Mouse (Mus musculus): ENCODE measurements around the gene Tmem269.

The Tmem269 gene

GRCm38 (mm10) chr4:119218169-119218568 is at the start of gene Tmem269:
Tmem269 (minus strand) TSS chr4:119218217.
- DNase-seq, result no peak

- DNase-seq, result no peak
Observed at GRCm38 (mm10) chr4:119266606-119267005, 48.6 kb upstream of the Tmem269 start.

- no peak for DNase-seq
Observed at GRCm38 (mm10) chr4:119263459-119263858, 45.4 kb upstream of the Tmem269 start.

- no peak for DNase-seq
Observed at GRCm38 (mm10) chr4:119262483-119262882, 44.5 kb upstream of the Tmem269 start.

- DNase-seq, result no peak
Observed at GRCm38 (mm10) chr4:119261087-119261713, 43.2 kb upstream of the Tmem269 start.

GRCm38 (mm10) chr4:119259344-119260254 is 41.6 kb upstream of the Tmem269 start:
- DNase-seq, result no peak

GRCm38 (mm10) chr4:119257083-119257482 is 39.1 kb upstream of the Tmem269 start:
- no peak for DNase-seq

- DNase-seq, result no peak
Observed at GRCm38 (mm10) chr4:119255351-119255750, 37.3 kb upstream of the Tmem269 start, which contains the start of gene Cldn19. Cldn19 (plus strand) TSS chr4:119255414.

GRCm38 (mm10) chr4:119254012-119254618 is 36.1 kb upstream of the Tmem269 start:
- no peak for DNase-seq

GRCm38 (mm10) chr4:119252025-119252808 is 34.2 kb upstream of the Tmem269 start:
- no peak for DNase-seq

- DNase-seq, result no peak
Observed at GRCm38 (mm10) chr4:119248407-119248965, 30.5 kb upstream of the Tmem269 start.

GRCm38 (mm10) chr4:119247462-119248235 is 29.6 kb upstream of the Tmem269 start:
- DNase-seq, result peak; percentile 36 to 78

- no peak for DNase-seq
Observed at GRCm38 (mm10) chr4:119246688-119247225, 28.7 kb upstream of the Tmem269 start.

GRCm38 (mm10) chr4:119245961-119246360 is 27.9 kb upstream of the Tmem269 start:
- no peak for DNase-seq

GRCm38 (mm10) chr4:119245556-119245955 is 27.5 kb upstream of the Tmem269 start:
- no peak for DNase-seq

GRCm38 (mm10) chr4:119244468-119245240 is 26.6 kb upstream of the Tmem269 start:
- no peak for DNase-seq

GRCm38 (mm10) chr4:119242571-119242970 is 24.6 kb upstream of the Tmem269 start:
- no peak for DNase-seq

- DNase-seq, result peak in 1 of 2 experiments; percentile 19
Observed at GRCm38 (mm10) chr4:119241664-119242063, 23.6 kb upstream of the Tmem269 start.

GRCm38 (mm10) chr4:119239181-119239682 is 21.2 kb upstream of the Tmem269 start:
- DNase-seq, result peak in 1 of 2 experiments; percentile 16

GRCm38 (mm10) chr4:119238661-119239060 is 20.6 kb upstream of the Tmem269 start:
- no peak for DNase-seq
